Mouse (Mus musculus): Measurements from ENCODE around the gene Sorcs2.
"Not testable (repeated sequence)": the region's sequence is repeated elsewhere in the genome, so short reads cannot be mapped to it uniquely, and the experiment has no call there.

The Sorcs2 gene

DNA sequence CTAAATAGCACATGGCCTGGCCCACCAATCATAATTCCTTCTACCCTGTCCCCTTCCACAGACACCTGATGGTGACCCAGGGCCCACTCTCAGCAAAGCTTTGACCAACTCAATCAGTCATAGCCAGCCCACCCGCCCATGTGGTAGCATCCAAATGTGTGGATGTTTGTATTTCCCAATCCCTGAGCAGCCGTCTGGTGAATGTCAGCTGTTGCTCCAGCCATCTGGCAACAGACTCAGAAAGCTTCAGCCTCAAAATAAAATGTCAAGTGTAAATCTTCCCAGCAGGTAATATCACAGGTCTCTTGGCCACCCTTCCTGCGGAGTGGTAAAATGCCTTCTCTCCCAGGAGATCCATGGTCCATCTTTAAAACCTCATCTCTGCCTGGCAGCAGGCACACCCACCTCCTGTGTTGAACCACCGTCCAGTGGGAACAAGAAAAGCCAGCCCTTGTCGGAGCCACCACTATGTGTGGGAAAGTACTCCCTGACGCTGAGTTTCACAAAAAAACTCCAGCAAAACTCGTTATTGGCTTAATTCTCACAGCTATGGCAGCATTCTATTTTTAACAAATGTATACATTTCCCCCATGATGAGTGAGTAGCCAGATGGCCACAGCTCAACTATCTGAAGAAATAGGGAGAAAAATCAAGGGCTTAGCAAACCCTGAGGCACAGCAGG is 93.5 kb downstream of the Sorcs2 start:
- DNase-seq (ENCODE audit: low read depth, low spot score) = no peak

DNA sequence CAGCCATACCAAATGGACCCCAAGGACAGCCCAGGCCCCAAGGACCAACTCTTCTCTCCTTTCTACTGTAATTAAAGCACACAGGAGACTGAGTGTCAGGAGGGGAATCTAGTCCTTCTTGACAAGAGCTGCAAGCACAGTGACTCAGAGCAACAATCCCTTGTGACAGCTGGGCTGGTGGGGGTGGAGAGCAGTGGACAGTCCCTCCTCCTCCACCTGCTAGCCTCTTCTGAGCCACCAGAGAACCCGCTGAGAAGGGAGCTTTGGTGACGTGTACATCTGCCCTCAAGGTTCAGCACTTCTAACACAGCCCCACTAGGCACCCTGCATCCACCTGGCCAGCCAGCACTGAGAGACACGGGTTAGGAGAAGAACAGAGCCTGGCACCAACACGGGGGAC is 96.8 kb downstream of the Sorcs2 start:
- DNase-seq (ENCODE audit: low read depth, low spot score) = no peak

DNA sequence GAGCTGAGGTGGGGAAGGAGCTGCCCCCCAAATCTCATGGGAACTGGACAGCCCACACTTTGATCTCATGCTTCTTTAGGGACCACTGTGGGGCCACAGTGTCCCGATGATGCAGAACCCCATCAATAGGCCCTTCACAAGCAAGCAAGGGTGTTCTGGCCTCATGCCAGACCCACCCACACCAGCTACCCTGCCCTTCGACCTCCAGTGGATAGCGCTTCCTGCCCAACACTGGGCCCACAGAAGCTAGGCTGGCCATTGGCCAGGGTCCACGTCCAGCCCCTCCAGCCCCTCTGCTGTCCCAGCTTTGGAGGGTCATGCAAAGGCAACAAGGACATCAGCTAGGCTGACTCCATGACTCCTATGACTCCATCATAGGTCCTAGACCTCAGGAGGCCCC is 99.9 kb downstream of the Sorcs2 start:
- DNase-seq (ENCODE audit: low read depth, low spot score) = no peak

DNA sequence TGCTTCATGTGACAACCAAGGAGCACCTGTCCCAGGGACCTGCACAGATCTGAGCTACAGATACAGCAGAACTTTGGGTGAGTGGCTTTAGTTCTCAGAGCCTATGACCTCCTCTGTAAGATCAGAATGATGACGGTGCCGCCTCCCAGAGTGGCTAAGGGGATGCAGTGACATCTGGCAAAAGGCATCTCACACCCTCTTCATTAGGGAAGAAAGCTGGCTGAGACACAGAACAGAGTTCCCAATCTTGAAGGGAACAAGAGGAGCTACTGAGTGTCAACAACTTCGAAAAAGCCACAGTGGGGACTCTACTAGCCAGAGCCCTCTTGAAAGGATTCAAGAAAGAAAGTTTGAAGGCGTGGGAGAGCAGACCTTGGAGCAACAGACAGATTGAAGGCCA is 100.7 kb downstream of the Sorcs2 start:
- DNase-seq (ENCODE audit: low read depth, low spot score) = no peak

DNA sequence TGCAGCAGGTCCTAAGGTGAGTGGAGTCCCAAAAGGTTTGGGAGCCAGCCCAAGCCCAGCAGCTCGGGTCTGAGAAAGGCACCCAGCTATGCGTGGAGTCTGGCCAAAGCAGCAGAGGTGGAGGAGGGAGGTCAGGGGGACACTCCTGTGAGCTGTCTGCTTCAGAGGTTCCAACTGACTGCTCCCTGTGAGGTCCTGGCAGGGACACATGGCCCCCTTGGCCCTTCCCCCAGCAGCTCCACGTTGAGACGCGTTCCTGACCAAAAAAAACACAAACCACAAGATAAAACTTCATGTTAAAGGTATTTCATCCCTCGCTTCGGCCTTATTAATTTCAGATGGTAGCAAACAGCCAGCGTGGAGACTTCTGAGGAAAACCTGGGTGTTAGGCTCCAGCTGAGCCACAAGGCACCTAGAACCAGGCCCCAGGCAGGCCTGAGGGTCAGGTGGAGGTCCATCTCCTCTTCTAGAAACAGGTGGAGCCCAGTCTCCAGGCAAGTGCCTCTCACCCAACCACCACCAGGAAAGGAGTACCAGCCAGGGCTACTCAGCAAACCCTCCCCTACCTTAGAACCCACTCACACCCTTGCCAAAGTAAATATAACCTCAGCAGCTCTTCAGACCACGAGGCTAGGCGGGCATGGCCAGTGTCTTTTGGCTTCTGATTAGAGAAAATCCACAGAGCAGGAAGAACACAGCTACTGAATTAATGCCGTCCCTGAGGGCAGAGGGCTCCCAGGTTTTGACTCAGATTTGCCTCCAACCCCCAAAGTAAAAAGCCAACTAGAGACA is 104.6 kb downstream of the Sorcs2 start:
- no peak for DNase-seq (ENCODE audit: low read depth, low spot score)

DNA sequence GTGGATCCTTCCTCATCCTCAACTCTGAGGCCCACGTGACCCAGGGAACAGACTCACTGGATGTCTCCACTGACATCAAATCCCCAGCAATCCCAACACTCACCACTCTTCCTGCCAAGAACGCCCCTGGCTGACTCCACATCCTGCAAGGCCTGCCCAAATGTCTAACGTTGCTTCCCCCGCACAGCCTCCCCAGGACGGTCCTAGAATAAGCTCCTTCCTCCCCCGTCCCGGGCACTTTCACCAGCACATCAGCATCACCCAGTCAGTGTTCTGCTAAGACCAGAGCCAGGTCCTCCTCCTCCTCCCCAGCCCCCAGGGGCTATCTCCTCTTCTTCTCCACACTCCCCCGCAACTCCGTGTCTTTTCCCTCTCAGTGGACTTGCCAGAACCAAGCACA is 105.6 kb downstream of the Sorcs2 start:
- no peak for DNase-seq (ENCODE audit: low read depth, low spot score)

DNA sequence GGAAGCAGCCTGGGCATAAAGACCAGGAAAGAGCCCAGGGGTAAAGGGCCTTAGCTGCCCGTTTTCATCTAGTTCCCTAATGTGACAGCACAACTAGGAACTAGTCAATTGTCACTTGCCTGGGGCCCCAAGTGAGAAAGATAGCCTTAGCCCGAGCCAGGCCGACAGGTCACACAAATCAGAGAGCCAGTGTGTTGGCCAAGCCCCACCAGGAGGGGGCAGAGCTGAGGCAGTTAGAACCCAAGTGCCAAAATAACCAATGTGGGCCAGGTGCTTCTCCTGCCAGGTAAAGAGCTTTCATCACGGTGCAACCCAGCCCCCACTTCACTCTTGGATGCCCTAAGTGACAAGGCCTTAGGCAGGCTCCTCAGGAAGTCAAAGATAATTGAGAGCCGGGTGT is 106.7 kb downstream of the Sorcs2 start:
- no peak for DNase-seq (ENCODE audit: low read depth, low spot score)

DNA sequence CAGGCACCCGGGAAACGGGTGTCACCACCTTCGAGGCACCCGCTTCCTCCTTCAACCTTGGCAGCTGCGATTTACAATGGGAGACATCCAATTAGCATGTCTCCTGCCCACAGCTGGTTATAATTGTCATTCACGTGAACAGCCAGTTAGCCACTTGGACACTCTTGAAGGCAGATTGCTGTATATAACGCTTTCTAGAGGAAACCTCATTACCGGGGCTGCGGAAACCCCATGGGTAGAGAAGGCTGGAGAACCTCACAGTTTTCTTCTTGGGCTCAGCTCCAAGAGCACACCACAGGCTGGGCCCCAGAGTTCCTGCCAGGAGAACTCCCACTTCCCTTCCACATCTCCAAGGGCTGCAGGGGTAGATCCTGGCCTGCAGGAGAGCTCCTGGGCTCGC is 112.5 kb downstream of the Sorcs2 start:
- no peak for DNase-seq (ENCODE audit: low read depth, low spot score)

DNA sequence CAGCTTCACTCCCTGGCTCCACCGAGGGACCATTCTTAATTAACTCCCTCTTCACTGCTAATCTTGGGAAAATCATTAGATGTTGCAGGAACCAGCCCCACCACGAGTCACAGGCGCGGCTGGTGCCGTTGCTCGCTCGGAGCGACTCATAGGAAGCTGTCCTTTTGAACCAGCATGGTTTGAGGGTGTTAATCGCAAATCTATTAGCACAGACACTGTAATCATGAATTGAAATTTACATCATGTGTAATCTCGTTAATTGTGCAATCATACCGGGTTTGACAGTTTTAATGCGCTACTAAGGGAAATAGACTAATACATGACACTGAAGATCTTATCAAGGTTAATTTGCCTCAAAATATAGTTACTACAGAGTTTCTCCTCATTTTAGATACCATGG is 118.0 kb downstream of the Sorcs2 start:
- DNase-seq (ENCODE audit: low read depth, low spot score) = no peak

DNA sequence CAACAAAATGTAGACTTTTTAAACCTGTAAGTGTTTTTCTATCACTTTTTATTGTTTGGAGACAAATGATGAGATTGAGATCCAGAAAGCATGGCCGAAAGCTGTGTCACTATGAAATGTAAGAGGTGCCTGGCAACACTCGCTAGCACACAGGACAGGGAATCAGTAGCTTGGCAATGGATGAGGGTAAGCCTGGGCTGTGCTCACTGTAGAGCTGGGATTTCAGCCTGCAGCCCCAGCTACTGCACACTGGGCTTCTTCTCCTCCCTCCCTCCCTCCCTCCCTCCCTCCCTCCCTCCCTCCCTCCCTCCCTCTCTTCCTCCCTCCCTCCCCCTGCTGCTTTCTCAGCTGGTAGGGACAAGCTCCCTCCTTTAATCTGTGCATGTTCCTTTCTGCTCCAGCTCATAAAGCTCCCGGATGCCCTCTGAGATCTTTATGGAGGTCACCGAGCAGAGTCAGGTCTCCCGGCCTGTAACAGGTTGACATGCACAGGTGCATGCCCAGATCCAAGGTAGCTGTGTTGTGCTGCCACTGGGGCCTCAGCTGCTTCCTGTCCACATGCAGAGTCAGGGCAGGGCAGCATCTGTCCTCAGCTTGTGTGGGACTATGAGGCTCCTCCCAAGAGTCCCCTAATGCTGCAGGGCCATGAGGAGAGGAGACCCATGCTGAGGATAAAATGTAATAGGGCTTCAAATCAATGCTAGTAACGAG is 123.1 kb downstream of the Sorcs2 start:
- peak; percentile 40 for DNase-seq (ENCODE audit: low read depth, low spot score)

DNA sequence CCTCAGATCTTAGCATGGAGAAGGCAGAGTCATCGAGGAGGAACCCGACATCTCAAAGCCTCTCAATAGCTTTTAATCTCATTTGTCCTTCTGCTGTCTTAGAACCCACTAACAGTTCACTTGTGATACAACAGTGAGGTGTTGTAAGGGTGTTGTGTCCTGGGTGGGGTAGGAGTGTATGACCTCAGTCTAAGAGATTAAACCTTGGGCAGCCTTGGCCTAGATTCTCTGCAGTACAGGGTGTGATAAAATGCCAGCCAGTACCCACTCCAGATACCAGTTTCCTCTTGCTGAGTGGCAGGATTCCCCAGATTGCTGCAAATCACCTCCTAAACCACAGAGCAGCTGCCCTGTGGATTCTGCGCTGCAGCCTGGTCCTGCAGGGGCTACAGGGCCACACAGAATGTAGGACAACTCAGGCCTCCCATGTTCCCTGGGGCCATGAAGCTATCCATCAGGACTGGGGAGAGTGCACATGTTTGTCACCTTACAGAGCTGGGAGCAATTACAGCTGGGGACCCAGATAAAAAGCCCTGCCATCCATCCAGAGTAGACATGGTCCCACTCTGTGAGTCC is 130.7 kb downstream of the Sorcs2 start:
- DNase-seq (ENCODE audit: low read depth, low spot score) = no peak

DNA sequence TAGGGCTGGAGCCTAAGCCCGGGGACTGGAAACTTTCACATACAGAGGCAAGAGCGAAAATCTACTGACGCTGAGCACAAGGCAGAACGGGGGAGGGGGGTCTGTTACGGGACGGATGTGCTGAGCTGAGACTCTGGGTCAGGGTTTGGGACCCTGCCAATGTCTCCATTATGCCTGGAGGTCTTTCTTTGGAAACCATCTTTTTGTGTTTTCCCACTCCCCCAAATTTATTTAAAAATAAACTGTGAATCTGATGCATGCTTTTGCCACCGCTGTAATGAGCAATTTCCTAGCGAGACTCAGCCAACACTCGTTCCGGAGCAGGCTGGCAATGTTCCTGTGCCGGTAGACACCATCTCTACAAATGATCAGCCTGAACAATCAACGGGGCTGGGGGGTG is 137.1 kb downstream of the Sorcs2 start:
- no peak for DNase-seq (ENCODE audit: low read depth, low spot score)

DNA sequence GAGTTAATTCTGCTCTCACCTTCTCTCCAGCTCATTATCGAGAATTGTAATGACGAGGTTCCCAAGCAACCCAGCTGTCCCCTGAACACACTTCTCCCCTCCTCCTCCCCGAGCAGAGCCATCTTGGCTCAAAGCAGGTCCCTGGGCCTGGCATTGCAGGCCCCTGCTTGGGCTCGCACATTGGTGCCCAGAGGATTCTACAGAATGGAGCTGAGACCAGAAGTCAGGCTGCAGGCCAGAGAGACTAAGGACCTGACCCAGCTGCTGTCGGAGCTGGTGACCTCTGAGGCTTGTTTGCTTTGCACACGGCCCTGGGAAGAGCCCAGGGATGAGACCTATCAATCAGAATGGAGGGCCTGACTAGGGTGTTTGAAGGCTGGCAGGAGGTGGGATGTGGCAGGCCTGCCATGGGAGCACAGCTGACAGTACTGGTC is 138.2 kb downstream of the Sorcs2 start:
- no peak for DNase-seq (ENCODE audit: low read depth, low spot score)

DNA sequence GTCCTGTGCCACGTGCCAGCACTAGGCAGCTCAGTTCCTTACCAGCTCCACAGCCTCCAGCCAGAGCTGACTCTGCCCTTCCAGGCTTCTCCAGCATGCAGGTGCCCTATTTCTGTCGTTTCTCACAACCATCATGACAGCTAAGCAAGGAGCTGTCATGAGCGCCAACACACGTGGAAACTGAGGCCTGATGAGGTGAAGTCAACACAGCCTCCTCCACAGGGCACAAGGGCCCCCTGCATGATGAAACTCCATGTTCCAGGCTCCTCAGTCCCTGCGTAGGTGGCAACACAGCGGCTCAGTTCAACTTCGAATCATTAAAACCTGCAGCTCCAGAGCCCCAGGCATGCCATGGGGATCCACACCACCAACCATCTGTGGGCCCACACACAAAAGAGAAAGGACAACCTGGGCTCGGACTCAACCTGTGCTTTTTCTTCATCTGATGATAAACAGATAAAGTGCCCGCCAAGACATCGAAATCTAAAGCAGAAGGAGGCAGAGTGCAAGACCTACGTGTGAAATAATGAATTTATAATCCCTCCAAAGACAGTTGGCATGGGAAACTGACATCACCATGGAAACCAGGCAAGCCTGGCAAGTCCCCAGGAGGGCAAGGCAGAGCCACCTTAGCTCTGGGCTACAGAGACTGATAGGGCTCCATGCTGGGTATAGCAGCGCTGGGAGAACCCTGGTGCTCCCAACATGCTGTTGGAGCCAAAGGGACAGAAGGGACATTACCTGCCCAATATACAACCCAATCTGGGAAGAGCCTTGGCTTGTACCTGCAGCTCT is 139.4 kb downstream of the Sorcs2 start:
- no peak for DNase-seq (ENCODE audit: low read depth, low spot score)

DNA sequence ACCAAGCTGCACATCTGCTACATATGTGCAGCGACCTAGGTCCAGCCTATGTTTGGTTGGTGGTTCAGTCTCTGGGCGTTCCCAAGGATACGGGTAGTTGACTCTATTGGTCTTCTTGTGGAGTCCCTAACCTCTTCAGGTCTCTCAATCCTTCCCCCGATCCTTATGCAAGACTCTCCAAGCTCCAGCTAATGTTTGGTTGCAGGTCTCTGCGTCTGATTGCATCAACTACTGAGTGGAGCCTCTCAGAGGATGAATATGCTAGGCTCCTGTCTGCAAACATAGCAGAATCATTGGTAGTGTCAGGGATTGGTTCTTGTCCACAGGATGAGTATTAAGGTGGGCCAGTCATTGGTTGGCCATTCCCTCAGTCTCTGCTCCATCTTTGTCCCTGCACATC is 140.9 kb downstream of the Sorcs2 start:
- DNase-seq (ENCODE audit: low read depth, low spot score) = no peak

DNA sequence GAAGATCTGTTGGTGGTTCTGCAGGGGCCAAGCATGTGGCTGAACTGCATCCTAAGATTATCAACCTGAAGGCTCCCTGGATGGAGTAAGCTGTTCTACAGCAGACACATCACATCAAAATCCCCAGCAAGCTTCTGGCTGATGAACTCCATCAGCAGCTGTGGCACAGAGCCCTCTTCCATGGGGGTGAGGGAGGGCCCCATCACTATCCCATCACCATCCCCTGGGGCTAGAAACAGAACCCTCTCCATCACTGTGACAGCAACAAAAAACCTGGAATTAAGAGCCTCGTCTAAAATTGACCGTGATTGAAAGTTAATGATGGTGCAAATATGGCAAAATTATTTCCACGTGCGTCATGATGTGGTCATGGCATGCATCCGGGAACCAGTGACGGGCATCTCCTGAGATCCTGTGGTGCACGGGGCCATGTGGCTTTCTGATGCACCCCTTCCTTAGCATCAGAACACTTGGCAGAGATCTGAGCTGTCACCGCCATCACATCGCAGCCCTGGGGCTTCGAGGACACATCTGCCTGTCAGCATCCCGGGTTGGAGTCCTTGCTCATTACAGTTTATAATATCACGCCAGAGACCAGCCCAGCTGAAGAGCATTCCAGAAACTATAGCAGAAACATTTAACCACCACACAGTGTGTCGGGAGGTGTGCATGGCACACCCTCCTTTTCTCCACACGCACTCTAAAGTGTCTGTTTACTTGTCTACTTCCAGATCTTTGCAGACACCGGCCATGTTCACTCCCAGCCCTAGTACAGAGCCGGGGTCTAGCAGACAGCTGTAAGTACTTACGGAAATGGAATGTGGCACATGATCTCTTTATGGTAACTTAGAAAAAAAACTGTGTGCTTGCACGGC is 143.1 kb downstream of the Sorcs2 start:
- no peak for DNase-seq (ENCODE audit: low read depth, low spot score)

DNA sequence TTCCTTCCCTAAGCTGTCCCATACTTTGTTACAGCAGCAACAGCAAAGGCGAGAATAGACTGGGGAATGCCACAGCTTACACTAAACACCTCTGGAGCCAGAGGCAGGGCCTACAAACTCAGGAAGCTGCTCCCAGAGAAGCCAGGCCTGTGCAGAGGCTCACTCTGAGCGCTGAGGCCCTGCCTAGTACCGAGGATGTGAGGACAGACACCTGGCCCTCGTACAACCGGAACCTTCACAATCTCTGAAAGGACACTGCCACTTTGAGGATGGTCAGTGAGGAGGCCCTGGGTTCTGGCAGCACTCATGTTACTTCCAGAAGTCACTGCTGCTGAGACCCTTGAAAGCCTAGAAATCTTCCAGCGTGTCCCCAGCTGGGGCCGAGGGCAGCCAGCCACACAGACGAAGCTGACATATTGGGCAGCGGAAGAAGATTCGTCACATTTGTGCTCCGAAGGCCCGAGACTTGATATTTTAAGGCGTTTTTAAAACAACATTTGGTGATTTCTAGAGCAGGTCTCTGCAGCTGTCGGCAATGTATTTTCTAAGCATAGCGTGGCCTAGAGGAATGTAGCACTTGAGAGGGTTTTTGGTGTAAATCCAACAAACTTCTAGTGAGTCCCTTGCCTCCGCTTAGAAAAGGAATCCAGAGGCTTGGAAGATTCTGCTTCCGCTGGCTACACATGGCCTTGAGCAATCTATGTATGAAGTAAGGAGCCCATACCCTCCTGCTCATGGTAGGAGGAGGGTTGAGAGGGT is 145.0 kb downstream of the Sorcs2 start:
- no peak for DNase-seq (ENCODE audit: low read depth, low spot score)

DNA sequence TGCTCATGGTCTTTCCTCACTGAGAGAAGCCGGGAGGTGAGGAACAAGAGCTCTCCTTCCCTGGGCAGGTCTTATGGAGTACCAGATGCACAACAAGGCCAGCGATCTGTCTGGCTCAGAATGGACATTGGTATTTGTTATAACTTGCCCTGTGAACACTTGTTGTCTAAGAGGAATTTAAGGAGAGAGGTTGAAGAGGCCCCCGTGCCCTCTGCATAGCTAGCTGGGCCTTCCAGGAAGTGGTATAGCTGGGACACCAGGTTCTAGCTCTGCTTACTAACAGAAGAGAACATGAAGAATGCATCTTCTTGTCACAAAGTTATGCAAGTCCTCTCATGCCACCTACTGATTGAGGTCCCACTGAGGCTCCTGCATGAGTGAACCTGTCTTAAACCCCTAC is 149.9 kb downstream of the Sorcs2 start:
- DNase-seq (ENCODE audit: low read depth, low spot score) = no peak

DNA sequence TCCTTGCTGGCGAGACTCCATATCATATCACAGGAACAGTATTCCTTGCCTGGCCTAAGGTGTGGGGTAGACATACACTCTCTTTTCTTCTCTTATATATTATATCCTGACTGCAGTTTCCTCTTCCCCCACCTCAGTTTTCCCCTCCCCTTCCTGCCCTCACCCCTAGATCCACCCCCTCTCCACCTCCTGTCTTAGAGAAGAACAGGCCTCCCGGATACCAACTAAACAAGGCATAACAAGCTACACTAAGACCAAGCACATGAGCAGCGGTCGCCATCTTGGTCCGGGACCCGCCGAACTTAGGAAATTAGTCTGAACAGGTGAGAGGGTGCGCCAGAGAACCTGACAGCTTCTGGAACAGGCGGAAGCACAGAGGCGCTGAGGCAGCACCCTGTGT is 160.4 kb downstream of the Sorcs2 start:
- DNase-seq (ENCODE audit: low read depth, low spot score) = not testable (repeated sequence)

DNA sequence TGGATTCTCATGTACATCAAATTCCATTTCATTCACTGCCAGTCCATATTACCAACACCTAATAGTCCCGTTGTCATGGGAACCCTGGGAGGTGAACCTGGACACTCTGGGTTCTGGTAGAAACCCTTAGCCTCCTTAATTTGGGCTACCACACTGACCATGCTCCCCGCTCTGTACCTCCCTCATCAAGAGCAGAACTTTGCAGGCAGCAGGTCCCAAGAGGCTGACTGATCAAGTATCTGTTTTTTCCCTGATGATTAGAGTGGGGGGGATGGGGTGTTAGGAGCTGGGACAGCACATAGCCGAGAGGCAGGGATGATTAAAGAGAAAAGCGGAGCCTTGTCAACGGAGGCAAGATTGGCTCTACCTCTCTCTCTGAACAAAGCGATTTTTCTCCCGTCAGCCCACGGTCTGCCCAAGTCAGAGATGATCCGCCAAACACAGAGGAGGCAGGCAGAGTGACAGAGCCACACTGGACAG is 167.6 kb downstream of the Sorcs2 start:
- DNase-seq (ENCODE audit: low read depth, low spot score) = no peak

All from skeletal muscle tissue, adult 2 months (tissue).